Comparison of ENCODE assay signal across 17 mouse cellular contexts in genomic region chr13:60621411-60621965, GRCm38 (mm10). TPM values are rescaled to one million over a fixed set of nuclear protein-coding genes. Genes with fewer than 3 reads are reported as not detected.
A peak's percentile ranks its signal among the peaks of the same experiment; 100 is the strongest.
DNase-seq lines count a peak whose midpoint lies in the region; ATAC-seq and TF ChIP-seq lines count a peak whose summit lies in the region.
"Had no signal": no experiment of that assay in that cellular context is flagged by ENCODE, and none has a peak within 500 bp of the region (broad histone marks: within the 10 kb centered on the region; RNA-seq: fewer than 3 reads in every experiment).

No protein-coding gene starts in this region.

- no peaks in the 10 kb centered on the region for H3K9me3 ChIP-seq in forebrain, embryonic 13.5 days (replicated peaks)
- no peaks in the 10 kb centered on the region for H3K9me3 ChIP-seq in forebrain, embryonic 12.5 days
- no peaks in the 10 kb centered on the region for H3K9me3 ChIP-seq in kidney, embryonic 15.5 days (replicated peaks)
- H3K9me3 ChIP-seq in lung, embryonic 14.5 days (ENCODE audit: low read depth, low read length), result no peaks in the 10 kb centered on the region
- no peaks in the 10 kb centered on the region for H3K9me3 ChIP-seq in forebrain, embryonic 16.5 days (ENCODE audit: control insufficient read depth, low read length)
- H3K9me3 ChIP-seq: embryonic facial prominence, embryonic 12.5 days; intestine, embryonic 15.5 days; liver, embryonic 12.5 days had no signal

- TF ChIP-seq CTCF in kidney, adult 2 months (conservative IDR thresholded peaks at IDR 0.05; ENCODE audit: insufficient read depth, insufficient read length, low read depth, low read length), result no peak
- TF ChIP-seq CTCF in lung, embryonic 14.5 days (IDR thresholded peaks at IDR 0.05; ENCODE audit: low read depth), result no peak

- 29% methylated on average over 4 of the region's 4 CpGs for WGBS in forebrain, embryonic 13.5 days
- 34% methylated on average over 4 of the region's 4 CpGs for WGBS in forebrain, embryonic 12.5 days
- 39% methylated on average over 4 of the region's 4 CpGs for WGBS in kidney, adult 2 months
- 58% methylated on average over 4 of the region's 4 CpGs for WGBS in kidney, embryonic 15.5 days
- 53% methylated on average over 4 of the region's 4 CpGs for WGBS in lung, embryonic 14.5 days
- 23% methylated on average over 4 of the region's 4 CpGs for WGBS in forebrain, embryonic 16.5 days

- no peak for TF ChIP-seq POLR2A in kidney, adult 2 months (IDR thresholded peaks at IDR 0.05; ENCODE audit: low read depth, low read length)

- no peak overlapping the region for H3K4me2 ChIP-seq in forebrain, embryonic 13.5 days
- H3K4me2 ChIP-seq in forebrain, embryonic 12.5 days, result no peak overlapping the region
- H3K4me2 ChIP-seq in kidney, embryonic 15.5 days, result no peak overlapping the region
- H3K4me2 ChIP-seq in lung, embryonic 14.5 days, result no peak overlapping the region
- no peak overlapping the region for H3K4me2 ChIP-seq in forebrain, embryonic 16.5 days (ENCODE audit: low read length)
- H3K4me2 ChIP-seq: embryonic facial prominence, embryonic 12.5 days; intestine, embryonic 15.5 days; liver, embryonic 12.5 days had no signal

- H3K27ac ChIP-seq in forebrain, embryonic 13.5 days, result 0 out of 2 replicates have a peak overlapping the region, but pooled peaks have one; percentile 44
- no peak overlapping the region for H3K27ac ChIP-seq in forebrain, embryonic 12.5 days
- no peak overlapping the region for H3K27ac ChIP-seq in kidney, adult 2 months (ENCODE audit: insufficient read depth, low read depth, low read length)
- H3K27ac ChIP-seq in kidney, embryonic 15.5 days, result no peak overlapping the region
- no peak overlapping the region for H3K27ac ChIP-seq in lung, embryonic 14.5 days (ENCODE audit: low read depth)
- H3K27ac ChIP-seq in forebrain, embryonic 16.5 days (ENCODE audit: low read length), result no peak overlapping the region
- H3K27ac ChIP-seq: embryonic facial prominence, embryonic 12.5 days; intestine, embryonic 15.5 days; liver, embryonic 12.5 days had no signal

- no peaks in the 10 kb centered on the region for H3K27me3 ChIP-seq in forebrain, embryonic 13.5 days
- no peaks in the 10 kb centered on the region for H3K27me3 ChIP-seq in forebrain, embryonic 12.5 days
- H3K27me3 ChIP-seq in kidney, adult 2 months (replicated peaks; ENCODE audit: control insufficient read depth, insufficient read depth, low read length), result no peaks in the 10 kb centered on the region
- H3K27me3 ChIP-seq in kidney, embryonic 15.5 days, result no peaks in the 10 kb centered on the region
- H3K27me3 ChIP-seq in lung, embryonic 14.5 days (ENCODE audit: insufficient read depth, low read length), result no peaks in the 10 kb centered on the region
- no peaks in the 10 kb centered on the region for H3K27me3 ChIP-seq in forebrain, embryonic 16.5 days (replicated peaks; ENCODE audit: control insufficient read depth, insufficient read depth, low read length)
- H3K27me3 ChIP-seq: embryonic facial prominence, embryonic 12.5 days; intestine, embryonic 15.5 days; liver, embryonic 12.5 days; Patski had no signal

- H3K4me1 ChIP-seq in forebrain, embryonic 13.5 days, result peaks cover 57% of the 10 kb centered on the region
- peaks cover 35% of the 10 kb centered on the region for H3K4me1 ChIP-seq in forebrain, embryonic 12.5 days
- H3K4me1 ChIP-seq in kidney, adult 2 months (ENCODE audit: control insufficient read depth, insufficient read depth, low read length), result no peaks in the 10 kb centered on the region; the same call in 1 of the 2 replicates
- peaks cover 22% of the 10 kb centered on the region for H3K4me1 ChIP-seq in kidney, embryonic 15.5 days
- no peaks in the 10 kb centered on the region for H3K4me1 ChIP-seq in lung, embryonic 14.5 days (ENCODE audit: insufficient read depth)
- peaks cover 40% of the 10 kb centered on the region for H3K4me1 ChIP-seq in forebrain, embryonic 16.5 days (replicated peaks; ENCODE audit: control insufficient read depth, insufficient read depth, low read length)

- no peak overlapping the region for H3K4me3 ChIP-seq in forebrain, embryonic 13.5 days
- H3K4me3 ChIP-seq in forebrain, embryonic 12.5 days (replicated peaks), result no peak overlapping the region
- H3K4me3 ChIP-seq in kidney, adult 2 months (ENCODE audit: insufficient read depth, low read depth, low read length), result no peak overlapping the region
- no peak overlapping the region for H3K4me3 ChIP-seq in kidney, embryonic 15.5 days (replicated peaks)
- H3K4me3 ChIP-seq in lung, embryonic 14.5 days (ENCODE audit: low read depth, low read length), result no peak overlapping the region
- no peak overlapping the region for H3K4me3 ChIP-seq in forebrain, embryonic 16.5 days (replicated peaks; ENCODE audit: low read length)
- H3K4me3 ChIP-seq: embryonic facial prominence, embryonic 12.5 days; intestine, embryonic 15.5 days; liver, embryonic 12.5 days had no signal

- ATAC-seq in forebrain, embryonic 13.5 days, result no peak
- ATAC-seq in forebrain, embryonic 12.5 days (ENCODE audit: low FRiP score), result no peak; the same call in 1 of the 2 replicates
- no peak for ATAC-seq in kidney, embryonic 15.5 days (replicated peaks; ENCODE audit: low FRiP score)
- ATAC-seq in lung, embryonic 14.5 days (ENCODE audit: insufficient read depth), result no peak
- ATAC-seq in forebrain, embryonic 16.5 days, result peak; percentile 44
- ATAC-seq: intestine, embryonic 15.5 days; liver, embryonic 12.5 days; Patski had no signal

- no peak overlapping the region for H3K9ac ChIP-seq in forebrain, embryonic 13.5 days
- no peak overlapping the region for H3K9ac ChIP-seq in forebrain, embryonic 12.5 days
- no peak overlapping the region for H3K9ac ChIP-seq in kidney, embryonic 15.5 days
- no peak overlapping the region for H3K9ac ChIP-seq in lung, embryonic 14.5 days
- no peak overlapping the region for H3K9ac ChIP-seq in forebrain, embryonic 16.5 days (replicated peaks; ENCODE audit: low read depth, low read length)
- H3K9ac ChIP-seq: embryonic facial prominence, embryonic 12.5 days; intestine, embryonic 15.5 days; liver, embryonic 12.5 days had no signal

- peaks cover 12% of the 10 kb centered on the region; the same call in 1 of the 2 replicates for H3K36me3 ChIP-seq in forebrain, embryonic 13.5 days (ENCODE audit: poor library complexity, severe bottlenecking)
- H3K36me3 ChIP-seq in forebrain, embryonic 12.5 days (replicated peaks), result 0 out of 2 replicates have a peak, but pooled peaks cover 3% of the 10 kb centered on the region
- H3K36me3 ChIP-seq in kidney, adult 2 months (ENCODE audit: control insufficient read depth, insufficient read depth, low read length), result no peaks in the 10 kb centered on the region
- H3K36me3 ChIP-seq in kidney, embryonic 15.5 days, result no peaks in the 10 kb centered on the region
- no peaks in the 10 kb centered on the region for H3K36me3 ChIP-seq in lung, embryonic 14.5 days (ENCODE audit: insufficient read depth)
- no peaks in the 10 kb centered on the region for H3K36me3 ChIP-seq in forebrain, embryonic 16.5 days (ENCODE audit: control insufficient read depth, insufficient read depth)
- H3K36me3 ChIP-seq: embryonic facial prominence, embryonic 12.5 days; intestine, embryonic 15.5 days; liver, embryonic 12.5 days had no signal

- peak; percentile 53 for DNase-seq in kidney, adult 2 months
- DNase-seq in lung, embryonic 14.5 days, result peak; percentile 43
- DNase-seq in lung, adult 18-20 months, result no peak
- DNase-seq in testis, postnatal 10 days (ENCODE audit: low spot score), result no peak
- DNase-seq: adrenal gland, postnatal 36 days; B cell, adult 2 months; lung, postnatal 14 days; retina, postnatal 1 day; thymus, adult 2 months had no signal

RNA-seq across cellular contexts. Expression of gene Dapk1, which starts 19.7 kb away (rescaled TPM):
- 37.0 and 38.6 TPM in 2 replicates for polyA plus RNA-seq in forebrain, embryonic 13.5 days (2015; fragmentation: Nextera tagmentation; extraction: Ambion mirVana)
- 39.8 and 43.3 TPM in 2 replicates for polyA plus RNA-seq in forebrain, embryonic 12.5 days (2016; fragmentation: Nextera tagmentation; extraction: Ambion mirVana)
- polyA plus RNA-seq in kidney, adult 2 months (2012; rRNA removed), result 39.5 and 50.8 TPM in 2 replicates
- 21.9 and 26.0 TPM in 2 replicates for polyA plus RNA-seq in kidney, embryonic 15.5 days (2015; fragmentation: Nextera tagmentation; extraction: Ambion mirVana)
- polyA plus RNA-seq in lung, embryonic 14.5 days (2014; fragmentation: Nextera tagmentation; extraction: Ambion mirVana), result 14.1 and 15.5 TPM in 2 replicates
- 59.8 and 61.4 TPM in 2 replicates for polyA plus RNA-seq in forebrain, embryonic 16.5 days (2015; fragmentation: Nextera tagmentation; extraction: Ambion mirVana)

Comparison
In these comparisons a context has a peak if more than half of its experiments do, and no peak if none do; other contexts are left out.
1. DNase-seq: peak in kidney, adult 2 months (single experiment) and lung, embryonic 14.5 days (single experiment); none in lung, adult 18-20 months (0 of 2) and testis, postnatal 10 days (single experiment).